Mouse (Mus musculus) cerebellum, adult 2 months (tissue): ENCODE measurements around the gene Mctp1.

ENCODE experiments used
- CTCF ChIP-seq: fragments of 200-500 bp; IDR thresholded peaks from 2 replicates; pipeline ENCODE4 v1.5.1; 2011; ENCODE audit warnings: low read depth, mild to moderate bottlenecking, control low read depth, low read length, moderate library complexity, borderline replicate concordance; ENCODE audit not compliant: insufficient read depth
- POLR2A ChIP-seq: fragments of 200-500 bp; IDR thresholded peaks from 2 replicates; pipeline ENCODE4 v1.6.1; 2011; ENCODE audit warnings: low read length, control low read depth, borderline replicate concordance; ENCODE audit not compliant: insufficient read depth

- no peak for TF ChIP-seq CTCF
- no peak for TF ChIP-seq POLR2A
Measured at GRCm38 (mm10) chr13:76949234-76949633, 564.9 kb downstream of the Mctp1 start.
